Mouse (Mus musculus) CH12.LX (cell line): ENCODE measurements around the gene Amt.

Experiments
- BHLHE40 ChIP-seq: IDR thresholded peaks from 2 replicates; pipeline ENCODE4 v1.6.1; 2011; ENCODE audit warnings: mild to moderate bottlenecking, low read depth, low read length, improper control_type of control experiment
- CHD2 ChIP-seq: IDR thresholded peaks from 2 replicates; pipeline ENCODE4 v1.6.1; 2011; ENCODE audit warnings: low read length, improper control_type of control experiment
- E2F4 ChIP-seq: IDR thresholded peaks from 2 replicates; pipeline ENCODE4 v1.6.1; 2011; ENCODE audit warnings: low read depth, low read length, improper control_type of control experiment; ENCODE audit not compliant: insufficient replicate concordance
- EP300 ChIP-seq: IDR thresholded peaks from 2 replicates; pipeline ENCODE4 v1.6.1; 2011; ENCODE audit warnings: low read length, improper control_type of control experiment
- MAFK ChIP-seq: IDR thresholded peaks from 2 replicates; pipeline ENCODE4 v1.6.1; 2011; ENCODE audit warnings: low read length, improper control_type of control experiment; ENCODE audit not compliant: insufficient replicate concordance
- MAX ChIP-seq: IDR thresholded peaks from 2 replicates; pipeline ENCODE4 v1.6.1; 2011; ENCODE audit warnings: low read length, improper control_type of control experiment
- POLR2A ChIP-seq: IDR thresholded peaks from 2 replicates; pipeline ENCODE4 v1.6.1; 2011; ENCODE audit warnings: low read depth, mild to moderate bottlenecking, improper control_type of control experiment, low read length
- USF1 ChIP-seq: IDR thresholded peaks from 2 replicates; pipeline ENCODE4 v1.6.1; 2014; ENCODE audit warnings: low read depth, mild to moderate bottlenecking, inconsistent platforms, low read length, improper control_type of control experiment
- ZC3H11A ChIP-seq: IDR thresholded peaks from 2 replicates; pipeline ENCODE4 v1.6.1; 2012; ENCODE audit warnings: low read depth, mild to moderate bottlenecking, inconsistent platforms, low read length, improper control_type of control experiment

GRCm38 (mm10) chr9:108304716-108305115, 8.1 kb downstream of the Amt start:
- TF ChIP-seq E2F4 (no peak), MAX (no peak), USF1 (no peak), BHLHE40 (no peak), POLR2A (no peak), CHD2 (no peak), MAFK (no peak), EP300 (no peak), ZC3H11A (no peak)
